Mouse (Mus musculus): ENCODE measurements around the gene Hdlbp.
"Not testable (repeated sequence)": the region's sequence is repeated elsewhere in the genome, so short reads cannot be mapped to it uniquely, and the experiment has no call there.

Gene Hdlbp

DNA sequence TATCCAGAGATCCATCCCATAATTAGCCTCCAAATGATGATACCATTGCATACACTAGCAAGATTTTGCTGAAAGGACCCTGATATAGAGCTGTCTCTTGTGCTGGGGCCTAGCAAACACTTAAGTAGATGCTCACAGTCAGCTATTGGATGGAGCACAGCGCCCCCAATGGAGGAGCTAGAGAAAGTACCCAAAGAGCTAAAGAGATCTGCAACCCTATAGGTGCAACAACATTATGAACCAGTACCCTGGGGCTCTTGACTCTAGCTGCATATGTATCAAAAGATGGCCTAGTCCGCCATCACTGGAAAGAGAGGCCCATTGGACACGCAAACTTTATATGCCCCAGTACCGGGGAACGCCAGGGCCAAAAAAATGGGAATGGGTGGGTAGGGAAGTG lies 28.5 kb downstream of the Hdlbp start:
- in situ Hi-C loops (cut with MboI, MseI): not testable (repeated sequence)

DNA sequence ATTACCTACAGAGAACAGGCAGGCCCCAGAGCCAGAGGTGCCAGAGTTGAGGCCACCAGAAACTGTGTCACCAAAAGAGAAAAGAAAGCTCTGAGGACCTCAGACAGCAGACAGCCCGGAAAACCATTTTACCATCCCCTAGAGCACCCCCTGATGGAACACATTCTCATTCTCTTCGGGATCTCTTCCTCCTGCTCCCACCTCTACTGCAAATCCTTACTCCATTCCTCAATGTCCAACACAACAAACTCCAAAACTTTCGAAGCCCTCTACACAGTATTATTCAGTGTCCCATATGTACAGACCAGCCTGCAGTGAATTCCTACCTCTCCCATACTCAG lies 32.8 kb downstream of the Hdlbp start:
- in situ Hi-C loops (cut with MboI, MseI): no loop called here

DNA sequence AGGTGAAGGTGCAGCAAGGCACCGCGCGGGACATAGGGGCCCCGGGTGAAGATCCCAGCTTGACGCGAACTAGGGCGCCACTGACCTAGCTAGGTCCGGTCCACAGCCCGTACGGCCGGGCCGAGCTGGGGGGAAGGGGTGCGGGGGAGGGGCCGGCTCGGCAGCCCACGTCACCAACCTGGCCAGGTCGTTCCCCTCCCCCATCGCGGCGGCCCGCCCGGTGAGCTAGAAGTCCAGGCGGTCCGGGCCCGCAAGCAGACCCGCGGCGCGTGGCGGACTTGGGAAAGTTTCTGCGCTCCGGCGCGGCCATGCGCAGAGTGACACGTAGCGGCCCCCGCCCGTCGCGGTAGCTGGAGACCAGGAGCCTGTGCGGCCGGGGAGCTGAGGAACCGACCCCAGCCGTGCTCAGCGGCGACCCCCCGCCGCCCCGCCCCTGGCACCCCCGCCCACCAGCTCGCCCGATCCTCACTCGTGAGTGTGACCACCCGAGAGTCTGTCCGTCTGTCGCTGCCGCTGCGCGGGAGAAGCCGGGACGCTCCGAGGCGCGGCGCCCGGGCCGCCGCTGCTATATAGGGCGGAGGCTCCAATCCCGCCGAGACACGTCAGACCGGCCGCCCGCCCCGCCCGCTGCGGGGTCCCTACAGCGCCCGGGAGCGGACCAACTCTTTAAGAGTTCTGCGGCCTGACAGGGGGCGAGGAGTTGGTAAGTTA lies 33.3 kb downstream of the Hdlbp start:
- in situ Hi-C loops (cut with MboI, MseI): no loop called here

DNA sequence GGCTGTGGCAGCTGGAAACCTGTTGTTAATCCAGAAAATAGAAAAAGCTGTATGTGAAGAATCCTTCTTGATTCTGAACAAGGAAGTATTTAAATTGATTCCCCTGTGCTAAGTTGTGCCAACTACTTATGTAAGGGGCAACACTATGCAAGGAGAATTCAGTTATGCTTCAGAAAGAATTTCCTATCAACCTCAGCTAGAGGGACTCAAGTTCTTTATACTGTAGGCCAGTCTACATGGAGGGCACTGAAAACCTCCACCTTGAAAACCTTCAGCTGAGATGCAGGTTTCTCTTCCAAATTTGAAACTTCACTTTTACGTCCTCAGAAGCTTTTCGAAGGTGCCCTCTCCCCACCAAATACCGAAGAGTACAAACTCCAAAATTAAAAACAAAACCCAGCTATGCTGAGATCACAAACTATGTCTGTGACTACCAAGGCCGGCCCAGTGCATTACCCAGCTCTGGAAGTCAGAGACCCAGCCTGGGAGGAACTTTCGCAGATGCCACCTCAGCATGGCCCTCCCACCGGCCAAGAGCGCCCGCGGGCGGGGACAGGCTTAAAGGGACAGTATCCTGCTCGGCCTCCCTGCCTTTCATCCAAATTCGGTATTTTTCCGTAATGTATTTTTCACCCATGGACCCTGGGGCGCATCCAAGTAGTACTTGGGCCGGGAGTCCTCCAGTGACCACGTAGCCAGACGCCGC lies 34.1 kb downstream of the Hdlbp start:
- in situ Hi-C loops (cut with MboI, MseI): loop anchor here in 1 of 2 experiments (5.0 kb wide), 1 partner anchor 63 kb away; no protein-coding TSS in a partner anchor

DNA sequence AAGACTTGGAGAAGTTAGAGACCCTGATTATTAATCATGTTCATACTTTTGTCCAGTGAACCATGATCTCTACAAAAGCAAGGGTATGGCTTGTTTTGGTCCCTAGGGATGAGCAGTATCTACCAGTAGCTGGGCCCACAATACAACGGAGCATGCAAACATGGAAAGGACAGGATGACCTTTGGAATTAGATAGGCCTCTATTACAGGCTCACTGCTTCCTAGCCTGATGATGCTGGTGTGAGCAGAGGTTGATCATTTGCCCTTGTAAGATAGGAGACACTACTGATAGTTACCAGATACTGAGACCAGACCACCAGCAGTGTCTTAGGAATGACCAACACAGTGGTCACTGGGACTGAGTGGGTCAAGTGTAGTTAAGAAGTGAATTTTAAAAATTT lies 39.3 kb downstream of the Hdlbp start:
- in situ Hi-C loops (cut with MboI, MseI): no loop called here

DNA sequence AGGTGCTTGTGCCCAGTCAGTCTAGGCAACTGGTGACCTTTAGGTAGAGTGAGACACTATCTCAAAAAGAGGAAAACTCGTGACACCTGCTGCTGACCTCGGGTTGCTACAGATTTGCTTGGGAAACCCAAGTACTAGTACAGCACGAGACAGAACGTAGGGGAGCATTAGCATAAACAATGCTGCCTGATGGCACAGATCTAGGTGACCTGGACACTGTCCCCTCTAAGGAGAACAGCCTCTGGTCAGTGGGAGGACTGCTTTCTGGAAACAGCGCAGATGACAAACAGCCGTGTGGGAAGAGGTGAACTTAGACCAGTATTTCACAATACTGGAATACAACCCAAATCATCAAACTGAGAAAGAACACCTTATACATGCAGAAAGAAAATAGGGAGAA lies 46.5 kb downstream of the Hdlbp start:
- in situ Hi-C loops (cut with MboI, MseI): no loop called here

DNA sequence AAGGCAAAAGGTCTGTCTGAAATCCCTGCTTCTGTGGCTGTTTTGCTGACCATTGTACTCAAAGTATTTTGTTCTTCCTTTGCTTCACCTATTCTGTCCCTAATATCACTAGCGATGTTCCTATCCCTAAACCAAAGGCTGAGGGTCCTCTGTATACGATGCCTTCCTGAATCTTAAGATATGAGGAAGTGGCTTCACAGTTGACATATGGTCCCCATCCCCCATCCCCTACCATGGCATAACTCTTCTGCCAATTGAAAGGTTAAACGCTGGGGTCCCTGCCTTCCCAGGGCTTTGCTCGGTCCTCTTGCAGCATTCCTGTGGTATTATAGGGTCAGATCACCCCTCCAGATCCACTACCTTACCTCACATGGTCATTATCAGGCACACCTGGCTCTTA lies 75.2 kb downstream of the Hdlbp start:
- in situ Hi-C loops (cut with MboI, MseI): no loop called here

DNA sequence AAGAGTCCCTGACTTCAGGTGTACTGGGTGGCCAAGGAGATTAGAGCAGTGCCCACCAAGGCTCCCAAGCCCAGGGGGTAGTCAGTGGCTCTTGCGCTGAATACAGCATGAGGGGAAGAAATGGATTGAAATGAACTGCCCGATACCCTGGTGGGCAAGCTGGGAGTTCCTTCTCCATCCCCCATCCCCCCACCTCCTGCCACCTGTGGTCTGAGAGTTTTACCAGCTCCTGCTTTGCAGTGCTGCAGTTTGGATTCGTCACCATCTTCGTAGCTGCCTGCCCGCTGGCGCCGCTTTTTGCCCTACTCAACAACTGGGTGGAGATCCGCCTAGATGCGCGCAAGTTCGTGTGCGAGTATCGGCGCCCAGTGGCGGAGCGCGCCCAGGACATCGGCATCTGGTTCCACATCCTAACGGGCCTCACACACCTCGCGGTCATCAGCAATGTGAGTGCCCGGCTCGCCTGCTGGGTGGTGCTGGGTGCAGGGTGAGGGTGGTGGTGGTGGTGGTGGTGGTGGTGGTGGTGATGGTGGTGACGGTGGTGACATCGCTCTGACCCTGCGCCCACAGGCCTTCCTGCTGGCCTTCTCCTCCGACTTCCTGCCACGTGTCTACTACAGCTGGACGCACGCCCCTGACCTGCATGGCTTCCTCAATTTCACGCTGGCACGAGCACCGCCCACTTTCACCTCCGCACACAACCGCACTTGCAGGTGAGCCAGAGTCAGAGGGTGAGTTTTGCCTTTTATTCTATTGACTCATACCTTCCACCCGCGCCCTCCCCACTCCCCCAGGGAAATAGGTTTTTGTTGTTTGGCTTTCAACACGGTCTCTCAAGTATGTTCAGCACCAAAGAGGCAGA lies 77.2 kb downstream of the Hdlbp start:
- in situ Hi-C loops (cut with MboI, MseI): no loop called here

DNA sequence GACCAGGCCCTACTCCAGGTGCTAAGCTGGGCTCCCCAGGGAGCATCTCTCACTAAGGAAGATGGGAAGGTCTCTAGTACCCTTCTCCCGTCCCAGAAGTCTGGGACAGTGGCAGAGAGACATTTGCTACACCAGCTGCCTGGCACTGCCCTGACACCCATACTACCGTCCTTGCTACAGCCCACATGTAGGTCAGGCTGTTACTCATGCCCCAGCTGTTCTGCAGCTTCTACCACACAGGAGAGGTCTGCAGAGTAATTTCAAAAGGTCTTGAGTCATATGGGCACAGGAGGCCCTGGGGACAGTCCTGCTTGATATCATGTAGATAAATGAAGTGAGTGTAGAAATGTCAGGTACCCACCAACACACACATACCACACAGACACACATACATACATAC lies 89.7 kb downstream of the Hdlbp start:
- in situ Hi-C loops (cut with MboI, MseI): no loop called here

DNA sequence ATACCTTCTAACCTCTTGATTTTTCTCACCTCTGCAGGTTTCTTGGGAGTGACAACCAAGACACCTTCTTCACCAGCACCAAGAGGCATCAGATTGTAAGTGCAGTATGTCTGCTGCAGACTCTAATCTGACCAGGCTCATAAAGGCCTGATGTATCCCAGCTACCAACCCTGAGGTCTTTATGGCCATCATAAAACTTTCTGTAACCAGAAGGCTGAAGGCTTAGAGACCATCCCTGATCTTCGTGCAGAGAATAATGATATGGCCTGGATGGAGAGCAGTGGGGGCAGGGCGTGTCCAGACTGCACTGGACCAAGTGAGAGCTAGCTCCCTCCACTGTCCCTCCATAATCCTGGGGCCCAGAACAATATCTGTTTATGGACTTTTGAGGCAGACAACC lies 91.4 kb downstream of the Hdlbp start:
- in situ Hi-C loops (cut with MboI, MseI): no loop called here

DNA sequence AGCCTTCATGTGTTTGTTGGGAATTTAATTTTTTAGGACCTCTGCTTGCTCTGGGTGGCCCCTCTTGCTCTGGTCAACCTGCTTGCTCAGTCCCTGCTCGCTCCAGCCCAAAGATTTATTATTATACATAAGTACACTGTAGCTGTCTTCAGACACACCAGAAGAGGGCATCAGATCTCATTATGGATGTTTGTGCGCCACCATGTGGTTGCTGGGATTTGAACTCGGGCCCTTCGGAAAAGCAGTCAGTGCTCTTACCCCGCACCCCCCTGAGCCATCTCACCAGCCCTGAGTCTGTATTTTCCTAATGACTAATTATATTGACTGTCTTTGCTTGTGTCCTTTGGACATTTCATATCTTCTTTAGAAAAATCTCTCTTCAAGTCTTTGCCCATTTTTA lies 99.5 kb downstream of the Hdlbp start:
- in situ Hi-C loops (cut with MboI, MseI): no loop called here

DNA sequence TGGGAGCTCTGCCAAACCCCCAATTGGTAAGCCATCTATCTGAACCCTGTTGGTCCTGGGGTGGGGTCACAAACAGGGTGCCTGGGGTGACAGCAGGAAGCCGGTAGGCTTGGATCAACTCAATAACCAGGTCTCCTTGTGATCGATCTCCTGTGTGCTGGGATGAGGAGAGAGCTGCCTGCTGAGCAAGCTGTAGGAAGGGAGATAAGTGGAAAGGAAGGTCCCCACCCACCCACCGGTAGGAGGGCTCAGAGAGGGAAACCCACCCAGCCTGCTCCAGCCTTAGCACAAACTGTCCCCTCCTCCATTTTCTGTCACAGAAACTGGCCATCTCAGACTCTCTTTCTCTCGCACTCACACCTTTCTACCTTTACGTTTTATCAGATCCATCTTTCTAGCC lies 101.3 kb downstream of the Hdlbp start:
- in situ Hi-C loops (cut with MboI, MseI): no loop called here

DNA sequence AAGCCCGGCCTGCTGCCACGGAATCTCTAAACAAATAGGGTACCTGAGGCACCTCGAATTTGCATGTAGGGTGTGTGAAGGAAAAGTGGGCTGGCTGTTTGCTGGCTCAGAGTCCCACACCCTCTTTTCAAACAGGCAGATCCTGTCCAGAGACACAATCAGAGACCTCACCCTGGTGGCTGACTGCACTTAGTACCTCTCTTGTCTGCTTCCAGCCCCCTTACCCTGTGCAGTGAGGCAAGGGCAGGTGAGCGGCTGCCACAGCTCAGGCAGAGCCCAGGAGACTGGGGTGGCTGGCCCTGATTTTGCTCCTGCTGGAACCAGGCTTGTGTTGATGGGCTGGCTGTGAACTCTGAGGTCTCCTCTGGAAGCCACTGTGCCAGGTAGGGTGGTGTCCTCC lies 105.0 kb downstream of the Hdlbp start, which contains the start of gene Ano7:
Gene Ano7, plus strand, starts transcription at position 266 of the 400 bp plus-strand sequence.
- in situ Hi-C loops (cut with MboI, MseI): no loop called here

DNA sequence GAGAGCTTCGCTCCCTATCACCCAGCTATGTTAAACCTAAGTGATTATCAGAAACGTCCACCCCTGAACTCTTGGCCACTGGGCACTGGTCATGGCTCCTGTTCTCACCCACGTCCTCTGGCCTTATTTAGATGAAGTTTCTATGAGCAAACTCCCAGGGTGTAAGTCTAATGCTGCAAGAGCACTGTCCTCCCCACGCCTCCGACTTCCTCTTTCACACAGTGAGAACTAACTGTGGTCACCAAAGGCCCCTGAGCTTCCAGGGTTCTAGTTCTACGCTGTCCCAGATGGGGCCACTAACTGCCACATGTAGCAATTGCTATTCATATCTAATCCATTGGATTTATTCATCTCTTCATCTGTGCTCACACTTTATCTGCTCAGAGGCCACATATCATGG lies 113.0 kb downstream of the Hdlbp start:
- in situ Hi-C loops (cut with MboI, MseI): no loop called here

DNA sequence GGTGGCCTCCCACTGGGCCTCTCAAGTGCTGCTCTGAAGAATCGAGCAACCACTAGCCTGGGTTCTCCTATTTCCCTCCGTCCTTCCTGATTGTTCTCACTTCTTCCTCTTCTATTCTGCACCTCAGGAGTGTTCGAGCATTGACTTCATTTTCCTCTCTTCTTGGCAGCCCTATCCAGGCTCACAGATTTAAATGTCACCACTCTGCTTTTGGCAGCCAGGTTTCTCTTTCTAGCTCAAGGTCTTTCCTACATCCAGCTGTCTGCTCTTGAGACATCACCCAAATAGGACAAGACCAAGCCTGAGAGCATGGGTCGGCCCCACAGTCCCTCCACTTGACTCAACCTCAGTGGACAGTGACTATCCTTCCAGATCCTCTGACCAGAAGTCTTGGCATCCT lies 116.0 kb downstream of the Hdlbp start:
- in situ Hi-C loops (cut with MboI, MseI): loop anchor here in 1 of 2 experiments (5.0 kb wide), 1 partner anchor 50 kb away; no protein-coding TSS in a partner anchor
